Mouse (Mus musculus): ENCODE data around the gene Akap9.
"Not testable (repeated sequence)": the region's sequence is repeated elsewhere in the genome, so short reads cannot be mapped to it uniquely, and the experiment has no call there.

The Akap9 gene

GRCm38 (mm10) chr5:3927801-3928689, at the start of gene Akap9:
Gene Akap9, plus strand, starts transcription at chr5:3928054.
- peak; percentile 80 to 81 for DNase-seq

- DNase-seq: not testable (repeated sequence)
Observed at GRCm38 (mm10) chr5:3886862-3887261, 41.0 kb upstream of the Akap9 start.

- DNase-seq: no peak
Observed at GRCm38 (mm10) chr5:3889201-3889600, 38.7 kb upstream of the Akap9 start.

- DNase-seq: peak; percentile 44 to 56
Observed at GRCm38 (mm10) chr5:3893459-3894293, 34.2 kb upstream of the Akap9 start, which contains the start of gene Mterf1a. Gene Mterf1a, minus strand, starts transcription at chr5:3893933.

GRCm38 (mm10) chr5:3894294-3894619, 33.6 kb upstream of the Akap9 start:
- DNase-seq: not testable (repeated sequence)

GRCm38 (mm10) chr5:3905471-3905870, 22.4 kb upstream of the Akap9 start:
- no peak for DNase-seq

- no peak for DNase-seq
Observed at GRCm38 (mm10) chr5:3922350-3922749, 5.5 kb upstream of the Akap9 start.

- no peak for DNase-seq
Observed at GRCm38 (mm10) chr5:3926666-3927065, 1.2 kb upstream of the Akap9 start.

GRCm38 (mm10) chr5:3928690-3929046, 814 bp downstream of the Akap9 start:
- peak; percentile 26 to 29 for DNase-seq

GRCm38 (mm10) chr5:3930760-3931159, 2.9 kb downstream of the Akap9 start:
- no peak for DNase-seq

- no peak for DNase-seq
Observed at GRCm38 (mm10) chr5:3931636-3932035, 3.8 kb downstream of the Akap9 start.

- DNase-seq: no peak
Observed at GRCm38 (mm10) chr5:3933551-3933950, 5.7 kb downstream of the Akap9 start.

- no peak for DNase-seq
Observed at GRCm38 (mm10) chr5:3935266-3935665, 7.4 kb downstream of the Akap9 start.

GRCm38 (mm10) chr5:3935778-3936554, 8.1 kb downstream of the Akap9 start:
- DNase-seq: no peak

- no peak for DNase-seq
Observed at GRCm38 (mm10) chr5:3938905-3939304, 11.1 kb downstream of the Akap9 start.

- no peak for DNase-seq
Observed at GRCm38 (mm10) chr5:3939335-3939734, 11.5 kb downstream of the Akap9 start.

- DNase-seq: no peak
Observed at GRCm38 (mm10) chr5:3941240-3941639, 13.4 kb downstream of the Akap9 start.

GRCm38 (mm10) chr5:3943169-3943568, 15.3 kb downstream of the Akap9 start:
- not testable (repeated sequence) for DNase-seq

- DNase-seq: no peak
Observed at GRCm38 (mm10) chr5:3952498-3952897, 24.6 kb downstream of the Akap9 start.

GRCm38 (mm10) chr5:3954541-3954940, 26.7 kb downstream of the Akap9 start:
- no peak for DNase-seq

- no peak for DNase-seq
Observed at GRCm38 (mm10) chr5:3961286-3961685, 33.4 kb downstream of the Akap9 start.

GRCm38 (mm10) chr5:3968415-3968814, 40.6 kb downstream of the Akap9 start:
- no peak for DNase-seq

GRCm38 (mm10) chr5:3969114-3969513, 41.3 kb downstream of the Akap9 start:
- no peak for DNase-seq
